Mouse (Mus musculus): ENCODE data around the gene Napa. TPM values are rescaled to one million over a fixed set of nuclear protein-coding genes. Genes with fewer than 3 reads are reported as not detected.

Napa gene
- polyA plus RNA-seq (2015; fragmentation: Nextera tagmentation; extraction: Ambion mirVana) = 235 and 247 TPM in 2 replicates

DNA sequence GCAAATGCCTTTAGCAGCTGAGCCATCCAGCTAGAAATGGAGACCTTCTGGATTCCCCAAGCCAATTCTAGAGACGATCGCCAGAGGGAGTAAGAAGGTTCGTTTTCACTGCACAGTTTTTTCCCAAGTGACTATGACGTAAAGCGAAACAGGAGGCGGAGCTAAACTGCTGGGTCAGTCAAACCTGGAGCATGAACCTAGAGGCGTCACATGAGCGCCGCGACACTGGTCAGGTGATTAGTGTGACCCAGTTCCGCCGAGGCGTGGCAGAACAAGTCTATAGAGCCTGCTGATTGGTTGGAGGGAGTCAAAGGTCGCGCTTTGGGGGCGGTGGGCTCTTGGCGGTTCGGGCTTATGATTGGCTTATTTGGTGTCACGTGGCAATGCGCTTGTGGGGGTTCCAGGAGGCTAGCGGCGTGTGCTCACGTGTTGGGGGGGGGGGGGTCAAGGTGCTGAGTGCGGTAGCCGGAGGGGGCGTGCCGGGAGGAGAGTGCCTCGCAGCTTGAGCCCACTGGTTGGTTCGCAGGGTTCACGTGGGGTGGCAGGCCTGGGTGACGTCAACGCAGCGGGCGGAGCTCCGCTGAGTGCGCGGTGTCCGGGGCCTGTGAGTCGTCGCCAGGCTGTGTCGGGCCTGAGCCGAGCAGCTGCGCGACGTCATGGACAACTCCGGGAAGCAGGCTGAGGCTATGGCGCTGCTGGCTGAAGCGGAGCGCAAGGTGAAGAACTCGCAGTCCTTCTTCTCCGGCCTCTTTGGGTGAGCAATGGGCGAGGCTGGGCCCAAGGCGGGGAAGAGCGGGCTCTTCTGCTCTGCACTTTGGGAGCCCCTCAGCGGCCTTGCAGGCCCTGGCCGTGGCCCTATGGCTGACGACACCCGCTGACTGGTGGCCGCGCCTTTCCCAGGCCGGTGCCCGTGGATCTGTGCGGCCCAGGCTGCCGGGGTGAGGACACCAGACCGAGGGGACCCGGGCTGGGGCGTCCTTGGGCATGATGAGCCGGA is at the start of gene Napa:
Napa (plus strand) TSS at position 438 of the 997 bp plus-strand sequence.
- H3K27ac ChIP-seq (replicated peaks) = peak within 1 kb of the TSS; percentile 87
- peak within 1 kb of the TSS; percentile 98 for H3K4me3 ChIP-seq
- H3K36me3 ChIP-seq = peaks cover 7% of the 10 kb centered on the region; the same call in 1 of the 2 replicates
- peaks cover 50% of the 10 kb centered on the region for H3K4me1 ChIP-seq (replicated peaks)
- under 1% methylated on average over 67 of the region's 68 CpGs for WGBS
- ATAC-seq (ENCODE audit: low read depth) = peak; percentile 98
- H3K9me3 ChIP-seq = no peaks in the 10 kb centered on the region
- peaks cover 13% of the 10 kb centered on the region for H3K27me3 ChIP-seq
- H3K4me2 ChIP-seq = peak within 1 kb of the TSS; percentile 98
- peak within 1 kb of the TSS; percentile 99 for H3K9ac ChIP-seq

DNA sequence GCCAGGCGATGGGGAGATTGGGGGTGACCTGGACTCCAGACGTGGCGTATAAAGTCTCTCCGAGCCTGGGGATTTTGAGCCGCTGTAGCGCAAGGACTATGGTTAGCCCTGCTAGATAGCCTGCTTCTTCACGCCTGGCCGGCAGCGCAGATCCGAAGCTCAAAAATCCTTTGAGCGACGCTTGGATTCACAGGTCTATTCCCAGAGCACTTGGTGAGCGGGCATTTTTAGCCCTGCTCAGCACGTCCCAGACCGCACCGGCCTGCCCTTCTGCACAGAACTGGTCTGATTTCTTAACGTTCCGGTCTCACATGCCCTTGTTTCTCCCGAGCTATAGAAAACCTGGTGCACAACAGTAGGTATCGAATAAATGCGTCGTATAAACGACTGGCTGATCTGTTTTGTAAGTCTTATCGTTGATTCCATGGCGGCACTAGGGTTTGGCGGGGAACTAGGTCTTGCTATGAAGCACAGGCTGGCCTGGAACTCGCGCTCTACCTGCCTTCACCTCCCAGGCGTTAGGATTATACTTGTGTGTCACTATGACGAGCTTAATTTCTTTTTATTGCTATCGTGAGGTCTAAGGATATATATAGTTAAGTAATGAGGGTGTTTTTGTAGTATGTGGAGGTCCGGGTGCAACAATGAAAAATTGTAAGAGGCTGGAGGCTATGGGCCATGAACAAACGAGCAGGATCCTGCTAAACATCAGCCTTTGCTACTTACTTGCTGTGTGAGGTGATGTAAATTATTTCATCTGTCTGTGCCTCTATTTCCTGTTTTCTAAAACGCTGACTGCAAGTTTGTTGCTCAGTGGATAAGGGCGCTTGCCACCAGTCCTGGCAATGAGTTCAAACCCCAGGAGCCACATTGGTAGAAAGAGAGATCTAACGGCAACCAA is 49.3 kb upstream of the Napa start:
- WGBS = 8% methylated on average over 36 of the region's 36 CpGs
- Histone ChIP-seq H3K27me3 (no peaks in the 10 kb centered on the region), H3K9ac (peak overlapping the region; percentile 96), H3K4me3 (peak overlapping the region; percentile 80), H3K4me2 (peak overlapping the region; percentile 88), H3K27ac (replicated peaks) (peak overlapping the region; percentile 98), H3K36me3 (no peaks in the 10 kb centered on the region), H3K9me3 (no peaks in the 10 kb centered on the region), H3K4me1 (replicated peaks) (peaks cover 58% of the 10 kb centered on the region)
- ATAC-seq (ENCODE audit: low read depth) = peak; percentile 8

DNA sequence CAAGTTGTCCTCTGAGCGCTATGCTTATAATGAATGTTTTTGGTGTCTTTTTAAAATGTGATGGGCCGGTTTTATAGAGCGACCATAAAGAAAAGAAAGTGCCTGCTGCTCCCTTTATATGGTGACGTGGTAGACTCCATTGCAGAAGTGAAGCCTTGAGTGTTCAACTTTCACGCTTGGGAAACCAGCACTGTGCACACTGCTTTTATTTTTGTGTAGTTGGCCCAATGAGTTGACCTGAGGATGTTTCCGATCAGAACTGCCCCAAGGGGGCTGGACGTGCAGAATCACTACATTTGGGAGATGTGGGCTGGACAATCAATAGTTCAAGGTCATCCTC is 48.7 kb upstream of the Napa start:
- Histone ChIP-seq H3K9ac (peak overlapping the region; percentile 96), H3K36me3 (no peaks in the 10 kb centered on the region), H3K4me3 (peak overlapping the region; percentile 80), H3K9me3 (no peaks in the 10 kb centered on the region), H3K27ac (replicated peaks) (no peak overlapping the region; the same call in 1 of the 2 replicates), H3K27me3 (no peaks in the 10 kb centered on the region), H3K4me2 (peak overlapping the region; percentile 88), H3K4me1 (replicated peaks) (peaks cover 52% of the 10 kb centered on the region)
- WGBS = 84% methylated on average over 7 of the region's 7 CpGs
- ATAC-seq (ENCODE audit: low read depth) = no peak

DNA sequence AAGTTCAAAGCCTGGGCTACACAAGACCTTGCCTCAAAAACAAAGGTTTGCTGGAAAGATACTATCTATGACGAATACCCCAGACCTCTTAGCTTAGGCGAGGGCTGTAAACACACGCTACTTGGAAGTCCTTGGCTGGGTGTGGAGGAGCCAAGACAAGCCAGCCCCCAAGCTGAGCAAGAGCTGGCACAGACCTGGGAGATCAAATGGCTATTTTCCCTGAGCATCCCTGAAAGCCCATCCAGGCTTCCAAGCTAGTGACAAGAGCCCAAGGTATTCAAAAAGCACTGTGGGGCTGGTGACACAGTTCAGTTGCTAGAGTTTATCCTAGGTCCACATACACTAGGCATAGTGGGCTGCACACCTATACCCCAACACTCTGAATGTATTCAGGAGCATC is 47.7 kb upstream of the Napa start:
- no peak for ATAC-seq (ENCODE audit: low read depth)
- Histone ChIP-seq H3K27ac (replicated peaks) (no peak overlapping the region), H3K27me3 (no peaks in the 10 kb centered on the region), H3K4me2 (peak overlapping the region; percentile 88), H3K4me1 (replicated peaks) (peaks cover 41% of the 10 kb centered on the region), H3K9ac (no peak overlapping the region), H3K36me3 (no peaks in the 10 kb centered on the region), H3K4me3 (0 out of 2 replicates have a peak overlapping the region, but pooled peaks have one; percentile 80), H3K9me3 (no peaks in the 10 kb centered on the region)
- WGBS = 88% methylated on average over 3 of the region's 3 CpGs

DNA sequence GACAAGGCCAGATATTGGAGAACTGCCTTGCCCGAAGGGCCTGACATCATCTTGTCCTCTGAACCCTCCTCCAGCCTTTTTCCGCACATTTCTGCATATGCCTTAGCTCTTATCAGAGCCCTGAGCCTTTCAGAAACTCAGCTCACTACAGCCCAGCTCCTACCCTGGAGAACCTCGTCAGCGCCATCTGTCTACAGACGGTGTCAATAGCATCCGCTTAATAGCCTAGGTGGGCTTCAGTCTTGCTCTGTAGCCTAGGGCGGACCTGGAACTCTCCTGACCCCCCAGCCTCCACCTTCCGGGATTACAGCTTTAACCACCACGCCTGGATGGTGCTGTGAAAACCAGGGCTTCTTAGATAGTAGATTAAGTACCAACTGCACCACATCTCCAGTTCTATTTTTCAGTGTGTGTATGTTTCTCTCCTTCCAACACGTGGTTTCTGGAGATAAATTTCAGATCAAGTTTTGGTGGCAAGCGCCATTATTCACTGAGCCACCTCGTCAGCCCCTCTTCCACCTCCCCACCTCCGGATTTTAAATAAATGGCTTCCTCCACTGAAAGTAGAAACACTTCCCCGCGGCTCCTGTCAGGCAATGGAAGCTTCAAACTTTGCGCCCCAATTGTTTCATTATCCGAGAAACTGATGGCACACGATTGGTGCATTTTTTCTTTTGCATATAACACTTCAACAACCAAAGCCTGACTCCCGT is 46.2 kb upstream of the Napa start:
- no peaks in the 10 kb centered on the region for H3K9me3 ChIP-seq
- H3K27me3 ChIP-seq = 0 out of 2 replicates have a peak, but pooled peaks cover 3% of the 10 kb centered on the region
- peak overlapping the region; percentile 66 for H3K9ac ChIP-seq
- H3K4me1 ChIP-seq (replicated peaks) = peaks cover 34% of the 10 kb centered on the region
- peak overlapping the region; percentile 78 for H3K27ac ChIP-seq (replicated peaks)
- 8% methylated on average over 19 of the region's 19 CpGs for WGBS
- H3K4me2 ChIP-seq = peak overlapping the region; percentile 68
- H3K36me3 ChIP-seq = no peaks in the 10 kb centered on the region
- no peak for ATAC-seq (ENCODE audit: low read depth)
- peak overlapping the region; percentile 43 for H3K4me3 ChIP-seq

DNA sequence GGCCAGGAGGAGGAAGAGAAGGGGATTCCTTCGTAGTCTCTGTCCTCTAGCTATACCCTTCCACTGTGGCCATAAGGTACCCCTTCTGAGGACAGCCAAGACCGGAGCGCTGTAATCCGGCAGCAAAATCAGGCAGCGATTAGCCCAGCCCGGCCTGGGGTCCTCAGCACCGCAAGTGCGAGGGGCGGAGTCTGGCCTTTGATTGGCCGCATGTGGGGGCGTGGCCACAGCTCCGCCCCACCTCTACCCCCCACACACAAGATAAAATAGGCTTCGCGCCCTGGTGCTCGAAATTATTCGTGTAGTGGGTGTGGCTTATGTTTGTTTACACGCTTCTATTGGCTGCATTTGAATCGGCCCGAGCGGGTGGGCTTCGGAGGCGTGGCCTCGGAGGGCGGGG is 45.6 kb upstream of the Napa start:
- peak overlapping the region; percentile 78 for H3K27ac ChIP-seq (replicated peaks)

DNA sequence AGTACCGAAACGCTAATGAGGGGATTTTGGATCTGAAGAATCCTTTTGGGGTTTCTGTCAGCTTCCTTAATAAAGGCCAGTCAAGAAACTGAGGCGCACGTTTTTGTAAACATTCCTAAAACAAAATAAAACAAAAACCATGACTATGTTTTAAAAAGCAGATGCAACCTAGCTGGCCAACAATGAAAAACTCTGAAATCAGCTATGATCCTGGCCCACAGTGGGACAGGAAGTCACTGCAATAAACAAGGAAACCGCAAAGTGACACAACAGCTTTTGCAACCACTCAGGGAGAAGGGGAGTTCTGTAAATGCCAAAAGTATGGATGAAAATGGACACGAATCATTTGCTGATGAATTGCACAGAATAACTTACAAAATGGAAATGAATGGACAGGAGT is 45.2 kb upstream of the Napa start:
- Histone ChIP-seq H3K36me3 (no peaks in the 10 kb centered on the region), H3K27me3 (0 out of 2 replicates have a peak, but pooled peaks cover 5% of the 10 kb centered on the region), H3K27ac (replicated peaks) (0 out of 2 replicates have a peak overlapping the region, but pooled peaks have one; percentile 34), H3K4me1 (replicated peaks) (peaks cover 34% of the 10 kb centered on the region), H3K4me3 (peak overlapping the region; percentile 43), H3K9ac (peak overlapping the region; percentile 22; the same call in 1 of the 2 replicates), H3K9me3 (no peaks in the 10 kb centered on the region), H3K4me2 (peak overlapping the region; percentile 68)
- no peak for ATAC-seq (ENCODE audit: low read depth)
- WGBS = 14% methylated on average over 6 of the region's 6 CpGs

More for the DNA sequence above, 45.6 kb upstream of the Napa start:
- H3K4me1 ChIP-seq (replicated peaks) = peaks cover 34% of the 10 kb centered on the region
- H3K4me2 ChIP-seq = peak overlapping the region; percentile 68
- peak overlapping the region; percentile 66 for H3K9ac ChIP-seq
- no peaks in the 10 kb centered on the region for H3K9me3 ChIP-seq
- H3K36me3 ChIP-seq = no peaks in the 10 kb centered on the region
- peak; percentile 81 for ATAC-seq (ENCODE audit: low read depth)
- whole genome bisulfite sequencing = under 1% methylated on average over 24 of the region's 24 CpGs
- H3K27me3 ChIP-seq = 0 out of 2 replicates have a peak, but pooled peaks cover 5% of the 10 kb centered on the region
- peak overlapping the region; percentile 43 for H3K4me3 ChIP-seq

DNA sequence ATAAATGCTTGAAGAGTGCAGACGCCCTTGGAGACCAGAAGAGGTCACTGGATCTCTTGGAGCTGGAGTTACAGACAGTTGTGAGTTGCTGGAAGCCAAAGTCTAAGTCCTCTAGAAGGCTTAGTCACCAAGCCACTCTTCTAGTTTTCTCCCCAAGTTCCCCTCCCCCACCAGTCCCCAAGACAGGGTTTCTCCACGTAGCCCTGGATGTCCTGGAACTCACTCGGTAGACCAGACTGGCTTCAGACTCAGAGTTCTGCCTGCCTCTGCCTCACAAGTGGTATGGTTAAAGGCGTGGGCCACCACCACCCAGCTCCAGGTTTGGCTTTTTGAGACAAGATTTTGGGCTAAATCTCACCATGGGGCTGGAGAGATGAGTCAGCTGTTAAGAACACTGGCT is 43.3 kb upstream of the Napa start:
- Histone ChIP-seq H3K9me3 (no peaks in the 10 kb centered on the region), H3K9ac (no peak overlapping the region), H3K36me3 (no peaks in the 10 kb centered on the region), H3K4me2 (no peak overlapping the region), H3K4me3 (no peak overlapping the region), H3K27ac (replicated peaks) (no peak overlapping the region), H3K4me1 (replicated peaks) (peaks cover 22% of the 10 kb centered on the region), H3K27me3 (peaks cover 13% of the 10 kb centered on the region)
- WGBS = 61% methylated on average over 4 of the region's 4 CpGs
- ATAC-seq (ENCODE audit: low read depth) = no peak

DNA sequence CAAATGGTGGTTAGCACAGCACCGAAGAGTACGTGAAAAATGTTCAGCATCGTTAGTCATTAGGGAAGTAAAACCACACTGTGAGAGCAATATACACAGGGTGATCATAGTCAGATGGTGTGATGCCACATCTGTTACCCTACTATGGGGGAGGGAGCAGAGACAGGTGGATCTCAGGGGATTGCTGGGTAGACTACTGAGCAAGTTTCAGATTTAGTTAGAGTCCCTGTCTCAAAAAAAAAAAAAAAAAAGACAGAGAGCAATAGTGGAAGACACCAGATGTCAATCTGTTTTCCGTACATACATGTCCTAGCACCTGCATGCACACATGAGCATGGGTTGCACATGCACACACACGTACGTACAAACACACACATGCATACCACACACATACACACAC is 42.6 kb upstream of the Napa start:
- no peaks in the 10 kb centered on the region for H3K36me3 ChIP-seq
- no peaks in the 10 kb centered on the region for H3K9me3 ChIP-seq
- H3K4me2 ChIP-seq = no peak overlapping the region
- 84% methylated on average over 6 of the region's 6 CpGs for WGBS
- peaks cover 20% of the 10 kb centered on the region for H3K27me3 ChIP-seq
- no peak overlapping the region for H3K27ac ChIP-seq (replicated peaks)
- no peak for ATAC-seq (ENCODE audit: low read depth)
- no peak overlapping the region for H3K9ac ChIP-seq
- no peak overlapping the region for H3K4me3 ChIP-seq
- H3K4me1 ChIP-seq (replicated peaks) = peaks cover 15% of the 10 kb centered on the region

DNA sequence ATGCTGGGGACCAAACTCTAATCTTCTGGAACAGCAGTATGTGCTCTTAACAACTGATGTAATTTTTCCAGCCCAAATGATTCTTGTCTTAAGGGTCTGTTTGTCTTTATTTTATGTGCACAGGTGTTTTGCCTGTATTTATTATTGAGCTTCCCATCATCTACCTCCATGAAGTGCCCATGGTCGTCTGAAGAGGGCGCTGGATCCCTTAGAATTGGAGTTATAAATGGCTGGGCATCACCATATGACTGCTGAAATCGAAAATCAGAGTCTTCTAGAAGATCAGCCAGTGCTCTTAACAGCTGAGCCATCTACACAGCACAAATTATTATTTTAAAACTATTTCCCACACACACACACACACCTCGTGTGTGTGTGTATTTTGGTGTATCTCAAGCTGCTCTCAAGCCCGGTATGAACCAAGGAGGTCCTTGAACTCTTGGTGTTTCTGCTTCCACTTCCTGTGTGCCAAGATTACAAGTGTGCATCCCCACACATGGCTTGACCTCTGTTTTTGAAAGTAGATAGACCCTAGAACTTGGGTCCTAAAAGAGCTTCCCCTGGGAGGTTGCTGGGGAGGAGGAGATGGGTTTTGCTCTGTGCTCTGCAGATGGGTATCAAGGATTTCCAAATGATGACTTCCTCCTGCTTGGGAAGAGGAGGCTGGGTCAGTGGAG is 41.7 kb upstream of the Napa start:
- WGBS = 27% methylated on average over 5 of the region's 5 CpGs
- no peak overlapping the region for H3K9ac ChIP-seq
- H3K27ac ChIP-seq (replicated peaks) = no peak overlapping the region

DNA sequence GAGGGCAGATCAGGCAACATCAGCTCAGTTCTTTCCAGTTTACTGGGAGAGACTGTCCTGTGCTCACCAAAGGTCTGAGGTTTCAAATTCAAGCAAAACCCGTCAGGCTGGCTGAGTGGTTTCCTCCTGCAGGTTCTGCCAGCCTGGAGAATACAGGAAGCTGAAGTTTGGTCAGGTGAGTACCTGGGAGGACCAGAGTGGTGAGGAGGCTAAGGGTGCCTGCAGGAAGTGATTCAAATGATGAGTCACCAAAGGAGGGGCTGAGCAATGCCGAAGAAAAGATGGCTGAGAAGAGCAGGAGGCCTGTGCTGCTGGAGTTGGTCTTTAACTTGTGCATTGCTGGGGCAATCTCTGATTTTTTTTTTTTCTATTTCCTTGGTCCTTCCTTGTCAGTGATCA is 41.1 kb upstream of the Napa start:
- Histone ChIP-seq H3K4me2 (no peak overlapping the region), H3K4me3 (no peak overlapping the region), H3K9ac (no peak overlapping the region), H3K27ac (replicated peaks) (no peak overlapping the region), H3K4me1 (replicated peaks) (peaks cover 8% of the 10 kb centered on the region), H3K9me3 (peaks cover 4% of the 10 kb centered on the region; the same call in 1 of the 2 replicates), H3K27me3 (peaks cover 34% of the 10 kb centered on the region), H3K36me3 (no peaks in the 10 kb centered on the region)
- WGBS = 64% methylated on average over 2 of the region's 2 CpGs
- no peak for ATAC-seq (ENCODE audit: low read depth)

More for the DNA sequence above, 41.7 kb upstream of the Napa start:
- Histone ChIP-seq H3K9me3 (peaks cover 2% of the 10 kb centered on the region; the same call in 1 of the 2 replicates), H3K4me3 (no peak overlapping the region), H3K36me3 (no peaks in the 10 kb centered on the region), H3K27me3 (peaks cover 29% of the 10 kb centered on the region), H3K4me1 (replicated peaks) (peaks cover 14% of the 10 kb centered on the region), H3K4me2 (no peak overlapping the region)
- no peak for ATAC-seq (ENCODE audit: low read depth)
